20 mouse cellular contexts compared by ENCODE assay signal in the genomic region with DNA sequence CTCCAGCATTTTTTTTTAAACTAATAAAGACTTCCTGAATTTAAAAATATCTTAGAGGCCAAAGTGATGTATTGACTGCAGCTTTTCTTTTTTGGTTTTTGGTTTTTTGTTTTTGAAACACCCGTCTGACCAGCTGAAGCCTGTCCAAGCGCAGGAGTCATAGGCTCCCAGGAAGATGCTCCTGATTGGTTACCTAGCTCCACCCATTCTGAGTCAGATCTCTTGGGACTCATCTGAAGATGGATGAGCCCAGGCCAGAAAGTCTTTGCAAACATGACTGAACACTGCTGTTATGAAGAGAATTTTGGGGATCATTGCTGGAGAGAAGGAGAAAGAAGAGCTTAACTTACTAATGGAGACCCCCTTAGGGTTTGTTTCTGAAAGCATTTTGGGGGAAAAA.
A peak's percentile ranks its signal among the peaks of the same experiment; 100 is the strongest.
DNase-seq lines count a peak whose midpoint lies in the region; TF ChIP-seq lines count a peak whose summit lies in the region.
"Had no signal": no experiment of that assay in that cellular context is flagged by ENCODE, and none has a peak within 500 bp of the region (broad histone marks: within the 10 kb centered on the region; RNA-seq: fewer than 3 reads in every experiment).

No protein-coding gene starts in this region.

- H3K27me3 ChIP-seq in myocyte (ENCODE audit: control insufficient read depth, insufficient read depth, insufficient read length) = no peaks in the 10 kb centered on the region
- H3K27me3 ChIP-seq: embryonic facial prominence, embryonic 12.5 days; forebrain, embryonic 15.5 days had no signal

- no peak overlapping the region for H3ac ChIP-seq in myocyte (ENCODE audit: control insufficient read depth, insufficient read length)

- peak overlapping the region; percentile 34 for H3K4me2 ChIP-seq in myocyte (ENCODE audit: low read depth)
- H3K4me2 ChIP-seq: embryonic facial prominence, embryonic 12.5 days; forebrain, embryonic 13.5 days; forebrain, embryonic 15.5 days had no signal

- H3K36me3 ChIP-seq in myocyte (ENCODE audit: control insufficient read depth, insufficient read depth) = no peaks in the 10 kb centered on the region
- H3K36me3 ChIP-seq: embryonic facial prominence, embryonic 10.5 days; embryonic facial prominence, embryonic 12.5 days; forebrain, embryonic 15.5 days had no signal

- DNase-seq in gastrocnemius, adult 18-20 months (ENCODE audit: low spot score) = peak; percentile 8
- no peak for DNase-seq in gastrocnemius, postnatal 36 days
- DNase-seq in heart, adult 11 months = peak; percentile 74
- DNase-seq in heart, postnatal 14 days = no peak
- peak; percentile 74 for DNase-seq in 3T3-L1 (ENCODE audit: low read depth, low spot score)
- no peak for DNase-seq in ovary, postnatal 36 days (ENCODE audit: low spot score)
- no peak for DNase-seq in left cerebral cortex, postnatal 10 days (ENCODE audit: extremely low spot score in 1 of 2, low spot score in 2 of 2)
- DNase-seq: adrenal gland, adult 8-10 months; adrenal gland, postnatal 14 days; adrenal gland, postnatal 36 days; cerebellum, adult 11-12 months; cerebellum, adult 2 months; cerebellum, adult 9-10 months; cerebellum, postnatal 10 days; cerebellum, postnatal 25 days had no signal

- no peak for TF ChIP-seq POLR2A in myocyte (IDR thresholded peaks at IDR 0.05; ENCODE audit: insufficient read length, low read depth)

- H3K4me3 ChIP-seq in myocyte = no peak overlapping the region
- H3K4me3 ChIP-seq: embryonic facial prominence, embryonic 10.5 days; embryonic facial prominence, embryonic 12.5 days; forebrain, embryonic 13.5 days; forebrain, embryonic 15.5 days had no signal

- no peaks in the 10 kb centered on the region for H3K79me2 ChIP-seq in myocyte (ENCODE audit: control insufficient read depth, insufficient read depth)

- intact Hi-C loops in gastrocnemius, postnatal 36 days (cut with DNase I) = no loop called here
- intact Hi-C loops in heart, postnatal 14 days (cut with DNase I) = no loop called here
- intact Hi-C loops in left cerebral cortex, postnatal 10 days (cut with DNase I) = no loop called here

TF ChIP-seq in myocyte, 11 proteins besides CTCF, POLR2A, EP300 and RAD21:
- TF ChIP-seq E2F4 (IDR thresholded peaks at IDR 0.05; ENCODE audit: insufficient read depth) = no peak
- no peak for TF ChIP-seq MYOG (IDR thresholded peaks at IDR 0.05; ENCODE audit: control insufficient read depth in 1 of 3, insufficient read depth in 1 of 3, insufficient read length in 2 of 3, low read depth in 2 of 3)
TF ChIP-seq in myocyte: peak in this region for 0.

Comparison
In these comparisons a context has a peak if more than half of its experiments do, and no peak if none do; other contexts are left out.
1. DNase-seq: peak in gastrocnemius, adult 18-20 months (single experiment), heart, adult 11 months (single experiment) and 3T3-L1 (single experiment); none in gastrocnemius, postnatal 36 days (0 of 2), heart, postnatal 14 days (0 of 2), ovary, postnatal 36 days (single experiment) and left cerebral cortex, postnatal 10 days (0 of 2).